Mouse (Mus musculus) MEL (cell line): Measurements from ENCODE around the gene Mical3. TPM values are rescaled to one million over a fixed set of nuclear protein-coding genes. Genes with fewer than 3 reads are reported as not detected.

ENCODE experiments used
- DNase-seq: peaks from one replicate; pipeline ENCODE4 v3.0.0; 2011; ENCODE audit warnings: low read depth, low spot score
- H3K27ac ChIP-seq: 2 replicates; pipeline ENCODE4 v1.5.1; 2012; ENCODE audit warnings: low read depth, mild to moderate bottlenecking, control low read depth, low read length, moderate library complexity; ENCODE audit not compliant: control insufficient read depth
- H3K27me3 ChIP-seq, 2 experiments: fragments of 150-350 bp in 1 of 2; sonication (generic) in 1 of 2; 2 replicates each; pipeline ENCODE4 v1.6.1; 2012; ENCODE audit warnings: low read length in 2 of 2, mild to moderate bottlenecking in 2 of 2, improper control_type of control experiment in 1 of 2, moderate library complexity in 1 of 2; ENCODE audit not compliant: insufficient read depth in 2 of 2, control insufficient read depth in 1 of 2
- H3K36me3 ChIP-seq, 2 experiments: 2 replicates each; pipeline ENCODE4 v1.6.1; 2012 to 2014; ENCODE audit warnings: low read length in 2 of 2, improper control_type of control experiment in 1 of 2, inconsistent platforms in 1 of 2, mild to moderate bottlenecking in 1 of 2; ENCODE audit not compliant: insufficient read depth in 2 of 2, control insufficient read depth in 1 of 2
- H3K4me1 ChIP-seq, 2 experiments: fragments of 150-350 bp in 1 of 2; sonication (generic) in 1 of 2; 2 replicates each; pipeline ENCODE4 v1.6.1; 2012; ENCODE audit warnings: low read length in 2 of 2, improper control_type of control experiment in 1 of 2, mild to moderate bottlenecking in 1 of 2; ENCODE audit not compliant: insufficient read depth in 2 of 2, control insufficient read depth in 1 of 2
- H3K4me3 ChIP-seq, 2 experiments: fragments of 150-350 bp in 1 of 2; sonication (generic) in 1 of 2; 2 replicates each; pipeline ENCODE4 v1.5.1; 2012; ENCODE audit warnings: low read depth in 2 of 2, low read length in 2 of 2, mild to moderate bottlenecking in 2 of 2, moderate library complexity in 2 of 2, control low read depth in 1 of 2, improper control_type of control experiment in 1 of 2; ENCODE audit not compliant: control insufficient read depth in 1 of 2, insufficient read depth in 1 of 2
- H3K79me2 ChIP-seq: 2 replicates; pipeline ENCODE4 v1.6.1; 2012; ENCODE audit warnings: mild to moderate bottlenecking, low read length, moderate library complexity; ENCODE audit not compliant: control insufficient read depth, poor library complexity, insufficient read depth
- H3K9ac ChIP-seq: 2 replicates; pipeline ENCODE4 v1.6.1; 2012; ENCODE audit warnings: low read depth, mild to moderate bottlenecking, control low read depth, low read length, moderate library complexity; ENCODE audit not compliant: control insufficient read depth, poor library complexity, severe bottlenecking
- H3K9me3 ChIP-seq: fragments of 150-350 bp; sonication (generic); replicated peaks from 2 replicates; pipeline ENCODE4 v1.6.1; 2012; ENCODE audit warnings: mild to moderate bottlenecking, low read length, improper control_type of control experiment, moderate library complexity; ENCODE audit not compliant: insufficient read depth
- BHLHE40 ChIP-seq: IDR thresholded peaks from 2 replicates; pipeline ENCODE4 v1.6.1; 2012; ENCODE audit warnings: low read depth, mild to moderate bottlenecking, inconsistent platforms, low read length, improper control_type of control experiment, borderline replicate concordance
- CHD1 ChIP-seq: IDR thresholded peaks from 2 replicates; pipeline ENCODE4 v1.6.1; 2012; ENCODE audit warnings: low read depth, mild to moderate bottlenecking, inconsistent platforms, low read length, improper control_type of control experiment
- CTCF ChIP-seq, 3 experiments: IDR thresholded peaks in 2 of 3; conservative IDR thresholded peaks in 1 of 3; 2 replicates each; pipeline ENCODE4 v1.5.1; 2011 to 2012; ENCODE audit warnings: low read length in 3 of 3, low read depth in 2 of 3, mild to moderate bottlenecking in 2 of 3, improper control_type of control experiment in 1 of 3, inconsistent platforms in 1 of 3, mixed read lengths in 1 of 3, moderate library complexity in 1 of 3; ENCODE audit not compliant: control insufficient read depth in 1 of 3, insufficient read depth in 1 of 3, poor library complexity in 1 of 3, severe bottlenecking in 1 of 3
- E2F4 ChIP-seq: IDR thresholded peaks from 2 replicates; pipeline ENCODE4 v1.6.1; 2011; ENCODE audit warnings: low read depth, low read length, improper control_type of control experiment, borderline replicate concordance
- ELF1 ChIP-seq: IDR thresholded peaks from 2 replicates; pipeline ENCODE4 v1.6.1; 2014; ENCODE audit warnings: low read depth, mild to moderate bottlenecking, inconsistent platforms, low read length, improper control_type of control experiment, moderate library complexity
- EP300 ChIP-seq, 2 experiments: IDR thresholded peaks; 2 replicates each; pipeline ENCODE4 v1.6.1; 2011; ENCODE audit warnings: improper control_type of control experiment in 2 of 2, low read length in 2 of 2, low read depth in 1 of 2, mild to moderate bottlenecking in 1 of 2
- ETS1 ChIP-seq: IDR thresholded peaks from 2 replicates; pipeline ENCODE4 v1.6.1; 2012; ENCODE audit warnings: low read depth, mild to moderate bottlenecking, inconsistent platforms, low read length, improper control_type of control experiment, moderate library complexity
- GATA1 ChIP-seq: IDR thresholded peaks from 2 replicates; pipeline ENCODE4 v1.6.1; 2011; ENCODE audit warnings: low read depth, low read length, improper control_type of control experiment
- JUND ChIP-seq: IDR thresholded peaks from 2 replicates; pipeline ENCODE4 v1.6.1; 2011; ENCODE audit warnings: low read depth, mild to moderate bottlenecking, improper control_type of control experiment, low read length
- KAT2A ChIP-seq: conservative IDR thresholded peaks from 2 replicates; pipeline ENCODE4 v1.6.1; 2012; ENCODE audit warnings: low read depth, low read length, improper control_type of control experiment, inconsistent platforms
- MAFK ChIP-seq: IDR thresholded peaks from 2 replicates; pipeline ENCODE4 v1.6.1; 2011; ENCODE audit warnings: low read depth, mild to moderate bottlenecking, low read length, improper control_type of control experiment, borderline replicate concordance
- MAX ChIP-seq: IDR thresholded peaks from 2 replicates; pipeline ENCODE4 v1.6.1; 2011; ENCODE audit warnings: low read length, improper control_type of control experiment
- MAZ ChIP-seq: IDR thresholded peaks from 2 replicates; pipeline ENCODE4 v1.6.1; 2012; ENCODE audit warnings: low read depth, mild to moderate bottlenecking, inconsistent platforms, low read length, improper control_type of control experiment
- MEF2A ChIP-seq: IDR thresholded peaks from 2 replicates; pipeline ENCODE4 v1.6.1; 2014; ENCODE audit warnings: low read depth, mild to moderate bottlenecking, inconsistent platforms, low read length, improper control_type of control experiment; ENCODE audit not compliant: poor library complexity, insufficient replicate concordance, severe bottlenecking; ENCODE audit errors: extremely low read depth
- MXI1 ChIP-seq: IDR thresholded peaks from 2 replicates; pipeline ENCODE4 v1.6.1; 2011; ENCODE audit warnings: mild to moderate bottlenecking, low read depth, low read length, improper control_type of control experiment
- MYB ChIP-seq: IDR thresholded peaks from 2 replicates; pipeline ENCODE4 v1.6.1; 2011; ENCODE audit warnings: mild to moderate bottlenecking, low read depth, low read length, improper control_type of control experiment
- POLR2A ChIP-seq, 2 experiments: IDR thresholded peaks; 2 replicates each; pipeline ENCODE4 v1.6.1; 2011 to 2012; ENCODE audit warnings: low read length in 2 of 2, mild to moderate bottlenecking in 2 of 2, control low read depth in 1 of 2, improper control_type of control experiment in 1 of 2, low read depth in 1 of 2, moderate library complexity in 1 of 2; ENCODE audit not compliant: control insufficient read depth in 1 of 2, insufficient read depth in 1 of 2, poor library complexity in 1 of 2
- POLR2AphosphoS2 ChIP-seq: IDR thresholded peaks from 2 replicates; pipeline ENCODE4 v1.6.1; 2011; ENCODE audit warnings: low read length, improper control_type of control experiment
- RAD21 ChIP-seq: IDR thresholded peaks from 2 replicates; pipeline ENCODE4 v1.6.1; 2011; ENCODE audit warnings: mild to moderate bottlenecking, low read depth, low read length, improper control_type of control experiment
- RCOR1 ChIP-seq: IDR thresholded peaks from 2 replicates; pipeline ENCODE4 v1.6.1; 2012; ENCODE audit warnings: low read depth, mild to moderate bottlenecking, inconsistent platforms, low read length, improper control_type of control experiment
- SMC3 ChIP-seq: IDR thresholded peaks from 2 replicates; pipeline ENCODE4 v1.6.1; 2011; ENCODE audit warnings: low read depth, low read length, improper control_type of control experiment
- TCF12 ChIP-seq: IDR thresholded peaks from 2 replicates; pipeline ENCODE4 v1.6.1; 2014; ENCODE audit warnings: low read depth, mild to moderate bottlenecking, inconsistent platforms, low read length, improper control_type of control experiment, moderate library complexity
- UBTF ChIP-seq: IDR thresholded peaks from 2 replicates; pipeline ENCODE4 v1.6.1; 2012; ENCODE audit warnings: low read depth, mild to moderate bottlenecking, inconsistent platforms, low read length, improper control_type of control experiment, moderate library complexity, borderline replicate concordance; ENCODE audit not compliant: insufficient read depth
- USF1 ChIP-seq: IDR thresholded peaks from 2 replicates; pipeline ENCODE4 v1.6.1; 2014; ENCODE audit warnings: low read depth, mild to moderate bottlenecking, inconsistent platforms, low read length, improper control_type of control experiment, moderate library complexity
- ZC3H11A ChIP-seq: IDR thresholded peaks from 2 replicates; pipeline ENCODE4 v1.6.1; 2012; ENCODE audit warnings: low read depth, mild to moderate bottlenecking, inconsistent platforms, low read length, improper control_type of control experiment
- ZKSCAN1 ChIP-seq: IDR thresholded peaks from 2 replicates; pipeline ENCODE4 v1.6.1; 2012; ENCODE audit warnings: low read depth, mild to moderate bottlenecking, inconsistent platforms, low read length, improper control_type of control experiment, moderate library complexity
- ZMIZ1 ChIP-seq: IDR thresholded peaks from 2 replicates; pipeline ENCODE4 v1.6.1; 2012; ENCODE audit warnings: low read depth, mild to moderate bottlenecking, inconsistent platforms, low read length, improper control_type of control experiment, moderate library complexity
- ZNF384 ChIP-seq: IDR thresholded peaks from 2 replicates; pipeline ENCODE4 v1.6.1; 2012; ENCODE audit warnings: low read depth, mild to moderate bottlenecking, inconsistent platforms, low read length, improper control_type of control experiment
- polyA plus RNA-seq, 2 experiments: library from polyadenylated mRNA; stranded (reverse) in 1 of 2; unstranded in 1 of 2; fragments of >175 nt in 1 of 2; fragments of >200 nt in 1 of 2; gene quantifications; 2 replicates each; pipeline versions ENCODE4 v1.2.1 to v1.2.4; 2012; ENCODE audit warnings: low replicate concordance in 2 of 2, low read depth in 1 of 2; ENCODE audit not compliant: insufficient read length in 2 of 2, insufficient read depth in 1 of 2, missing spikeins in 1 of 2
- total RNA-seq: library from RNA; depleted of rRNA; stranded (reverse); fragments of 300-350 nt; gene quantifications from 2 replicates; pipeline ENCODE4 v1.2.3, GENCODE M21; 2012

Mical3 gene
- total and polyA plus RNA-seq, 3 experiments = 19.8 to 125 (median 31.4) TPM

DNA sequence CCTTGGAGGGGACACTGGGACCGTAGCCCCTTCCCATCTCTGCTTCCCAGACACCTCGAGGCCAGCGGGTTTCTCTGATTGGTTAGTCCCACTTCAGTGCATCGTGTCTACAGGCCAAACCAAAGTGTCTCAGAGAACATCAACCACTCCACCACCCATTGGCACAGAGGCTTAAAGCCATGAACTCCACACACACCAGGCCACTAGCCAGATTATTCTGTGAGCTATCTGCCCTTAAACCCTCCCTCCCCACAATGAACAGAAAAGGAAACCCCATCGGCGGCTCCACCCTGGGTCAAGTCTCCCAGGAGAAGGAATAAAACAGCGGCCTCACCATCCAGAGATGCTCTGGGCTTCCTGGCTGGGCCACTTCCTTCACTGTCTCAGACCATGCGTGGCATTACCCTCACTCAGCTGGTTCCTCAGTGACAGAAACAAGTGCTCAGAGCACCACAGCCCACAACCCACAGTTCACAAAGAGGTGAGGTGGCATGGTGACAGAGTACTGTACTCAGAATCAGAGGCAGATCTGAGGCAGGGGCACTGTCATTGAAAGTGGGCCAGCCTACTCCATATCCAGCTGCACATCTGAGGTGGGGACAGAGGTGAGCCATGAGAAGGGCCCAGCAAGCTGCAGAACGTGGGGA, 60.1 kb downstream of the Mical3 start:
- no peaks in the 10 kb centered on the region for H3K27me3 ChIP-seq
- H3K9me3 ChIP-seq = no peaks in the 10 kb centered on the region
- peaks cover 1 to 2% of the 10 kb centered on the region in 2 experiments; a peak in 3 of 4 replicates for H3K4me1 ChIP-seq
- H3K79me2 ChIP-seq = peaks cover 11% of the 10 kb centered on the region; the same call in 1 of the 2 replicates
- TF ChIP-seq SMC3 (no peak), JUND (no peak), USF1 (no peak), EP300 (IDR thresholded peaks at IDR 0.05; ENCODE audit: low read depth in 1 of 2, low read length in 2 of 2) (no peak), MXI1 (no peak), MYB (no peak), MEF2A (no peak), CTCF (IDR thresholded peaks at IDR 0.05 in 2 of 3, conservative IDR thresholded peaks at IDR 0.05 in 1 of 3; ENCODE audit: control insufficient read depth in 1 of 3, insufficient read depth in 1 of 3, low read depth in 2 of 3, low read length in 3 of 3, poor library complexity in 1 of 3, severe bottlenecking in 1 of 3) (no peak), POLR2A (IDR thresholded peaks at IDR 0.05; ENCODE audit: control insufficient read depth in 1 of 2, insufficient read depth in 1 of 2, low read depth in 1 of 2, low read length in 2 of 2, poor library complexity in 1 of 2) (no peak), GATA1 (no peak), BHLHE40 (no peak), TCF12 (no peak), RAD21 (no peak), ZMIZ1 (no peak), MAFK (no peak), RCOR1 (no peak), ZNF384 (no peak)
- TF ChIP-seq, all 39 proteins: peak for 0
- no peak for DNase-seq
- Histone ChIP-seq H3K4me3 (no peak overlapping the region), H3K9ac (no peak overlapping the region), H3K27ac (no peak overlapping the region), H3K36me3 (peaks cover 2% of the 10 kb centered on the region in 2 experiments; a peak in 2 of 4 replicates)

DNA sequence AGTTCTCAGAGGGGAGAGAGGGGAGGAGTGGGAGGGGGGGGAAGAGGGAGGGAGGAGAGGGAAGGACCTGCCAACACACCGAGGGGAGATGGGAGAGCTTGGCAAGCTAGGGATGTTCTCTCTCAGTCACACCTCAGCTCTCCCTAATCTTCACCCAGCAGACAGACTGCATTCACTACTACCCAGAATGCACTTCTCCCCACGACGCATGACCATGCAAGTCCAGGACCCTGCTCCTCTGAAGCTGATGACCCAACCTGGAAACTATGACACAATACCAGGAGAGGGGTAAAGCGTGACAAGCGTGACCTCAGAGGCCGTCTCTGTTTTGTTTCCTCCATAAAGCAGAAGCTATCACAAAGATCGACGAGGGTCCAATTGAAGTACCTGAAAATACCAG, 61.6 kb downstream of the Mical3 start:
- no peak overlapping the region for H3K27ac ChIP-seq
- DNase-seq = no peak
- no peaks in the 10 kb centered on the region; a peak in 1 of 4 replicates for H3K36me3 ChIP-seq
- H3K79me2 ChIP-seq = peaks cover 9% of the 10 kb centered on the region; the same call in 1 of the 2 replicates
- TF ChIP-seq POLR2A (IDR thresholded peaks at IDR 0.05; ENCODE audit: control insufficient read depth in 1 of 2, insufficient read depth in 1 of 2, low read depth in 1 of 2, low read length in 2 of 2, poor library complexity in 1 of 2) = no peak
- TF ChIP-seq E2F4 = no peak
- no peak for TF ChIP-seq KAT2A
- TF ChIP-seq ELF1 = no peak
- TF ChIP-seq ZKSCAN1 = no peak
- no peak for TF ChIP-seq MAX
- no peak for TF ChIP-seq UBTF
- TF ChIP-seq MAZ = no peak
- TF ChIP-seq JUND = no peak
- TF ChIP-seq ZC3H11A = no peak
- TF ChIP-seq EP300 (IDR thresholded peaks at IDR 0.05; ENCODE audit: low read depth in 1 of 2, low read length in 2 of 2) = no peak
- TF ChIP-seq TCF12 = no peak
- TF ChIP-seq MEF2A = no peak
- TF ChIP-seq POLR2AphosphoS2 = no peak
- no peak for TF ChIP-seq SMC3
- no peak for TF ChIP-seq RCOR1
- no peak for TF ChIP-seq GATA1
- TF ChIP-seq CHD1 = no peak
- no peak for TF ChIP-seq ETS1
- TF ChIP-seq, all 39 proteins: peak for 0
- Histone ChIP-seq H3K9me3 (no peaks in the 10 kb centered on the region), H3K9ac (no peak overlapping the region), H3K4me1 (no peaks in the 10 kb centered on the region), H3K4me3 (no peak overlapping the region), H3K27me3 (no peaks in the 10 kb centered on the region)
